Mouse (Mus musculus): ENCODE results near the gene Tmem106b.

DNA sequence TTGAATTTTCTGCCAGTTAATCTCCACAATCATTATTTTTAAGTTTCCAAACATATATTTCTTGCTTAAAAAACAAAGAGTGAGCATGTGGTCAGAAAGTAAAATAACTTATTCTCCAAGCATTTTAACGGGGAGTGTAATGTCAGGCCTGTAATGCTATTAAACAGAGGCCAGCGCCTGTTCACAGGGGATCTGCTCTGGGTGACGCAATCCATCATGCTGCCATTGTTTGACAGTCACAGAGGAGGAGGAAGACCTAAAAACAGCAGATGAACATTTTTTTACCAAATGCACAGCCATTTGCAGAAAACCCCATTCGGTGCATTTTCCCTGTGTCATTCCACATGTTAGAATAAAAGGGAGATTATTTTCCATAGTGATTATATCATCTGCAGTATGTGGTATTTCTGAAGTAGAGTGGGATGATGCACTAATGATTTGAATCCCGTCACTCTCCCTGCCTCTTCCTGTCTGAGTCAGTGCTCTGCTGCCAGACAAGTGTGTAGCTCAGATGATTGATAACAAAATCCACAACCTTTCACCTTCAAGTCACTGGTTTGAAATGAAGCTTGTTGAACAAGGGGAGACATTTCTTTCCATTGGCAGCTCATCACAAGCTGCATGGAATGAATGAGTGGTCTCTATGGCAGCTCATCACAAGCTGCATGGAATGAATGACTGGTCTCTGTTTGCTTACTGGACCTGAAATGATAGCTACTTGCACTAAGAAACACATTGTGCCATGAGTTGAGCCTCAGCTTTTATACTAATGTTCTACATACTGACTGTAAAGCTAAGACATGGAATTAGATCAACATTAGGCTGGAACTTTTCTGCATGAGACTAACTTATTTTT lies 48.1 kb upstream of the Tmem106b start:
- TF ChIP-seq POLR2A (IDR thresholded peaks at IDR 0.05; ENCODE audit: insufficient read depth, low read depth, low read length) (no peak), CTCF (IDR thresholded peaks at IDR 0.05; ENCODE audit: insufficient read depth, low read depth, low read length) (no peak)
